Mouse (Mus musculus): ENCODE results near the gene B4galnt1. TPM values are rescaled to one million over a fixed set of nuclear protein-coding genes. Genes with fewer than 3 reads are reported as not detected.

Gene B4galnt1
- total and polyA plus RNA-seq, 3 experiments, result 0.98 to 17.5 (median 2.3) TPM

DNA sequence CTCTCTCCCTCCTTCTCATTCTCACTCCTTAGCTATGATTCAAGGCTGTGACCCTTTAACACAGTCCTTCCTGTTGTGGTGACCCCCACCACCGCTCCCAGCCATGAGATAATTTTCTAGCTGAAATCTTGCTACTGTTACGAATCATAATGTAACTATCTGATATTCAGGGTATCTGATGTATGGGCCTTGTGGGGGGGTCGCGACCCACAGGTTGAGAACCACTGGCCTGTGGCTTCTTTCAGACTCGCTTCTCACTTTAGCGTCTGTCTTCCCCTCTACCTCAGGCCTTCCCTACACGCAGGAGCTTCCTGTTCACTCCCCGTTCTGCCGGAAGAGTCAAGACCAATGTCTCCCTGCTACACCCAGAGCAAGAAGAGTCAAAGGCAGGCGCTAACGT, 46.6 kb upstream of the B4galnt1 start:
- H3K4me2 ChIP-seq (ENCODE audit: insufficient read depth, low read depth, poor library complexity, severe bottlenecking), result no peak overlapping the region
- peaks cover 39 to 58% of the 10 kb centered on the region in 2 experiments for H3K36me3 ChIP-seq (replicated peaks in 1 of 2; ENCODE audit: control insufficient read depth in 1 of 2, insufficient read depth in 1 of 2, low read length in 1 of 2)
- H3K79me2 ChIP-seq (replicated peaks; ENCODE audit: control insufficient read depth, extremely low read depth, insufficient read depth, poor library complexity, severe bottlenecking), result peaks cover 7% of the 10 kb centered on the region; the same call in 1 of the 2 replicates
- peaks cover 4 to 41% of the 10 kb centered on the region in 2 experiments; a peak in 3 of 4 replicates for H3K4me1 ChIP-seq (ENCODE audit: control insufficient read depth in 1 of 2, insufficient read depth in 2 of 2)
- no peaks in the 10 kb centered on the region for H3K27me3 ChIP-seq (replicated peaks)
- no peak for TF ChIP-seq USF2 (conservative IDR thresholded peaks at IDR 0.05; ENCODE audit: low read depth, low read length)
- no peak for TF ChIP-seq ELF1 (IDR thresholded peaks at IDR 0.05; ENCODE audit: low read depth, low read length)
- no peak for TF ChIP-seq RCOR1 (conservative IDR thresholded peaks at IDR 0.05; ENCODE audit: low read depth, low read length)
- no peak for TF ChIP-seq NELFE (IDR thresholded peaks at IDR 0.05; ENCODE audit: low read depth, low read length)
- TF ChIP-seq E2F4 (IDR thresholded peaks at IDR 0.05; ENCODE audit: insufficient replicate concordance, low read depth, low read length), result no peak
- no peak for TF ChIP-seq TCF12 (IDR thresholded peaks at IDR 0.05; ENCODE audit: low read depth, low read length)
- TF ChIP-seq PAX5 (IDR thresholded peaks at IDR 0.05; ENCODE audit: low read length), result no peak
- TF ChIP-seq POLR2A (IDR thresholded peaks at IDR 0.05; ENCODE audit: low read depth, low read length), result no peak
- TF ChIP-seq CHD2 (IDR thresholded peaks at IDR 0.05; ENCODE audit: low read length), result no peak
- TF ChIP-seq UBTF (IDR thresholded peaks at IDR 0.05; ENCODE audit: low read depth, low read length), result no peak
- TF ChIP-seq CHD1 (IDR thresholded peaks at IDR 0.05; ENCODE audit: low read depth, low read length), result no peak
- no peak for TF ChIP-seq CTCF (conservative IDR thresholded peaks at IDR 0.05 in 1 of 2, IDR thresholded peaks at IDR 0.05 in 1 of 2; ENCODE audit: low read depth in 2 of 2, low read length in 2 of 2)
- TF ChIP-seq BHLHE40 (IDR thresholded peaks at IDR 0.05; ENCODE audit: low read depth, low read length), result no peak
- TF ChIP-seq GABPA (IDR thresholded peaks at IDR 0.05; ENCODE audit: insufficient replicate concordance, low read depth, low read length), result no peak
- no peak for TF ChIP-seq USF1 (IDR thresholded peaks at IDR 0.05; ENCODE audit: low read depth, low read length)
- no peak for TF ChIP-seq KAT2A (IDR thresholded peaks at IDR 0.05; ENCODE audit: insufficient replicate concordance, low read length)
- DNase-seq (ENCODE audit: extremely low read depth), result no peak
- dilution Hi-C loops (cut with MboI; ENCODE audit: extremely low pct_ligation_motif_present, extremely low pct_unique_long_range_greater_than_20kb, low sequenced_read_pairs) (no loop called here), in situ Hi-C loops (cut with MboI; ENCODE audit: low pct_ligation_motif_present, low pct_unique_long_range_greater_than_20kb, low sequenced_read_pairs) (no loop called here)
- no peak overlapping the region for H3K9ac ChIP-seq (ENCODE audit: insufficient read depth, low read depth)
- H3K27ac ChIP-seq (ENCODE audit: insufficient read depth, low read depth), result no peak overlapping the region
- H3K4me3 ChIP-seq (replicated peaks in 1 of 3; ENCODE audit: low read depth in 2 of 3, low read length in 2 of 3, poor library complexity in 1 of 3), result no peak overlapping the region
- no peaks in the 10 kb centered on the region for H3K9me3 ChIP-seq (replicated peaks; ENCODE audit: low read length)

- Histone ChIP-seq H3K79me2 (replicated peaks; ENCODE audit: control insufficient read depth, extremely low read depth, insufficient read depth, poor library complexity, severe bottlenecking) (peaks cover 7% of the 10 kb centered on the region; the same call in 1 of the 2 replicates), H3K36me3 (replicated peaks in 1 of 2; ENCODE audit: control insufficient read depth in 1 of 2, insufficient read depth in 1 of 2, low read length in 1 of 2) (peaks cover 39 to 53% of the 10 kb centered on the region in 2 experiments), H3K27ac (ENCODE audit: insufficient read depth, low read depth) (no peak overlapping the region), H3K27me3 (replicated peaks) (no peaks in the 10 kb centered on the region), H3K9me3 (replicated peaks; ENCODE audit: low read length) (no peaks in the 10 kb centered on the region), H3K4me1 (ENCODE audit: control insufficient read depth in 1 of 2, insufficient read depth in 2 of 2) (peaks cover 4 to 41% of the 10 kb centered on the region in 2 experiments; a peak in 3 of 4 replicates), H3K9ac (ENCODE audit: insufficient read depth, low read depth) (no peak overlapping the region), H3K4me3 (replicated peaks in 1 of 3; ENCODE audit: low read depth in 2 of 3, low read length in 2 of 3, poor library complexity in 1 of 3) (no peak overlapping the region), H3K4me2 (ENCODE audit: insufficient read depth, low read depth, poor library complexity, severe bottlenecking) (no peak overlapping the region)
- dilution Hi-C loops (cut with MboI; ENCODE audit: extremely low pct_ligation_motif_present, extremely low pct_unique_long_range_greater_than_20kb, low sequenced_read_pairs), result no loop called here
- in situ Hi-C loops (cut with MboI; ENCODE audit: low pct_ligation_motif_present, low pct_unique_long_range_greater_than_20kb, low sequenced_read_pairs), result no loop called here
- TF ChIP-seq TCF12 (IDR thresholded peaks at IDR 0.05; ENCODE audit: low read depth, low read length) (no peak), USF1 (IDR thresholded peaks at IDR 0.05; ENCODE audit: low read depth, low read length) (no peak), HCFC1 (IDR thresholded peaks at IDR 0.05; ENCODE audit: low read depth, low read length) (no peak), TBP (conservative IDR thresholded peaks at IDR 0.05; ENCODE audit: low read depth, low read length) (no peak), NELFE (IDR thresholded peaks at IDR 0.05; ENCODE audit: low read depth, low read length) (no peak), ZNF384 (IDR thresholded peaks at IDR 0.05; ENCODE audit: low read depth, low read length) (no peak), ETS1 (conservative IDR thresholded peaks at IDR 0.05; ENCODE audit: low read depth, low read length) (no peak), POLR2AphosphoS2 (IDR thresholded peaks at IDR 0.05; ENCODE audit: low read depth, low read length) (no peak), SMC3 (IDR thresholded peaks at IDR 0.05; ENCODE audit: low read depth, low read length) (no peak), CTCF (conservative IDR thresholded peaks at IDR 0.05 in 1 of 2, IDR thresholded peaks at IDR 0.05 in 1 of 2; ENCODE audit: low read depth in 2 of 2, low read length in 2 of 2) (no peak), MAZ (IDR thresholded peaks at IDR 0.05; ENCODE audit: low read depth, low read length) (no peak), E2F4 (IDR thresholded peaks at IDR 0.05; ENCODE audit: insufficient replicate concordance, low read depth, low read length) (no peak), MXI1 (IDR thresholded peaks at IDR 0.05; ENCODE audit: low read depth, low read length) (no peak), RCOR1 (conservative IDR thresholded peaks at IDR 0.05; ENCODE audit: low read depth, low read length) (no peak), ZMIZ1 (IDR thresholded peaks at IDR 0.05; ENCODE audit: low read depth, low read length) (no peak)
- no peak for DNase-seq (ENCODE audit: extremely low read depth)
These were observed 45.8 kb upstream of the B4galnt1 start for GRCm38 (mm10) chr10:127119229-127119628.

All from CH12.LX (cell line).